Mouse (Mus musculus): ENCODE measurements around the gene Lzic. TPM values are rescaled to one million over a fixed set of nuclear protein-coding genes. Genes with fewer than 3 reads are reported as not detected.

Gene Lzic
- polyA plus RNA-seq, 1 experiment from 2014 or later = 19.8 TPM

GRCm38 (mm10) chr4:149504858-149505257 is 19.8 kb downstream of the Lzic start:
- 0 out of 2 replicates have a peak overlapping the region, but pooled peaks have one; percentile 26 for H3K27ac ChIP-seq (ENCODE audit: low read length)

GRCm38 (mm10) chr4:149505261-149505967 is 20.4 kb downstream of the Lzic start:
- Histone ChIP-seq H3K27me3 (replicated peaks; ENCODE audit: insufficient read depth, low read length) (no peaks in the 10 kb centered on the region), H3K9me3 (ENCODE audit: low read length) (no peaks in the 10 kb centered on the region), H3K9ac (replicated peaks; ENCODE audit: low read depth) (no peak overlapping the region), H3K4me2 (replicated peaks; ENCODE audit: low read depth, low read length) (no peak overlapping the region), H3K27ac (ENCODE audit: low read length) (no peak overlapping the region), H3K36me3 (ENCODE audit: insufficient read depth, low read length) (no peaks in the 10 kb centered on the region), H3K4me1 (ENCODE audit: insufficient read depth, low read depth, low read length) (no peaks in the 10 kb centered on the region), H3K4me3 (ENCODE audit: low read depth, low read length) (no peak overlapping the region)
- WGBS = 53% methylated on average over 14 of the region's 15 CpGs
- no peak for DNase-seq (ENCODE audit: low spot score)
- TF ChIP-seq CTCF (IDR thresholded peaks at IDR 0.05) = no peak
- no peak for TF ChIP-seq EP300 (IDR thresholded peaks at IDR 0.05)
- ATAC-seq = no peak

More at GRCm38 (mm10) chr4:149504858-149505257, 19.8 kb downstream of the Lzic start:
- Histone ChIP-seq H3K4me1 (ENCODE audit: insufficient read depth, low read depth, low read length) (no peaks in the 10 kb centered on the region), H3K27me3 (replicated peaks; ENCODE audit: insufficient read depth, low read length) (no peaks in the 10 kb centered on the region), H3K9me3 (ENCODE audit: low read length) (no peaks in the 10 kb centered on the region), H3K36me3 (ENCODE audit: insufficient read depth, low read length) (no peaks in the 10 kb centered on the region), H3K4me3 (ENCODE audit: low read depth, low read length) (no peak overlapping the region), H3K4me2 (replicated peaks; ENCODE audit: low read depth, low read length) (no peak overlapping the region), H3K9ac (replicated peaks; ENCODE audit: low read depth) (no peak overlapping the region)
- DNase-seq (ENCODE audit: low spot score) = no peak
- peak; percentile 26; the same call in 1 of the 2 replicates for ATAC-seq
- WGBS = 33% methylated on average over 3 of the region's 3 CpGs
- TF ChIP-seq CTCF (IDR thresholded peaks at IDR 0.05) (no peak), EP300 (IDR thresholded peaks at IDR 0.05) (no peak)

- no peaks in the 10 kb centered on the region for H3K27me3 ChIP-seq (replicated peaks; ENCODE audit: insufficient read depth, low read length)
- no peaks in the 10 kb centered on the region for H3K36me3 ChIP-seq (ENCODE audit: insufficient read depth, low read length)
- no peaks in the 10 kb centered on the region for H3K4me1 ChIP-seq (ENCODE audit: insufficient read depth, low read depth, low read length)
- no peak overlapping the region for H3K9ac ChIP-seq (replicated peaks; ENCODE audit: low read depth)
- TF ChIP-seq CTCF (IDR thresholded peaks at IDR 0.05) = no peak
- no peak for TF ChIP-seq EP300 (IDR thresholded peaks at IDR 0.05)
- no peak overlapping the region for H3K4me3 ChIP-seq (ENCODE audit: low read depth, low read length)
- DNase-seq (ENCODE audit: low spot score) (no peak), ATAC-seq (no peak)
- H3K9me3 ChIP-seq (ENCODE audit: low read length) = no peaks in the 10 kb centered on the region
- 67% methylated on average over 3 of the region's 3 CpGs for WGBS
- H3K27ac ChIP-seq (ENCODE audit: low read length) = no peak overlapping the region
- no peak overlapping the region for H3K4me2 ChIP-seq (replicated peaks; ENCODE audit: low read depth, low read length)
These were observed 21.9 kb downstream of the Lzic start for GRCm38 (mm10) chr4:149506904-149507303.

GRCm38 (mm10) chr4:149511221-149511646 is 26.2 kb downstream of the Lzic start:
- Histone ChIP-seq H3K27ac (ENCODE audit: low read length) (no peak overlapping the region; the same call in 1 of the 2 replicates), H3K9ac (replicated peaks; ENCODE audit: low read depth) (no peak overlapping the region), H3K4me2 (replicated peaks; ENCODE audit: low read depth, low read length) (no peak overlapping the region), H3K4me1 (ENCODE audit: insufficient read depth, low read depth, low read length) (no peaks in the 10 kb centered on the region), H3K36me3 (ENCODE audit: insufficient read depth, low read length) (no peaks in the 10 kb centered on the region), H3K9me3 (ENCODE audit: low read length) (no peaks in the 10 kb centered on the region), H3K4me3 (ENCODE audit: low read depth, low read length) (no peak overlapping the region), H3K27me3 (replicated peaks; ENCODE audit: insufficient read depth, low read length) (no peaks in the 10 kb centered on the region)
- peak; percentile 81 for ATAC-seq
- peak; percentile 75 for TF ChIP-seq EP300 (IDR thresholded peaks at IDR 0.05)
- 0 out of 2 replicates have a peak, but pooled peaks have one; percentile 8 for TF ChIP-seq CTCF (IDR thresholded peaks at IDR 0.05)
- DNase-seq (ENCODE audit: low spot score) = peak; percentile 88
- WGBS = 35% methylated on average over 6 of the region's 6 CpGs

GRCm38 (mm10) chr4:149512072-149512471 is 27.0 kb downstream of the Lzic start:
- Histone ChIP-seq H3K9me3 (ENCODE audit: low read length) (no peaks in the 10 kb centered on the region), H3K9ac (replicated peaks; ENCODE audit: low read depth) (no peak overlapping the region), H3K4me2 (replicated peaks; ENCODE audit: low read depth, low read length) (no peak overlapping the region), H3K4me1 (ENCODE audit: insufficient read depth, low read depth, low read length) (no peaks in the 10 kb centered on the region), H3K27ac (ENCODE audit: low read length) (no peak overlapping the region), H3K27me3 (replicated peaks; ENCODE audit: insufficient read depth, low read length) (no peaks in the 10 kb centered on the region), H3K36me3 (ENCODE audit: insufficient read depth, low read length) (no peaks in the 10 kb centered on the region), H3K4me3 (ENCODE audit: low read depth, low read length) (no peak overlapping the region)
- TF ChIP-seq CTCF (IDR thresholded peaks at IDR 0.05) (no peak), EP300 (IDR thresholded peaks at IDR 0.05) (no peak)
- WGBS = 51% methylated on average over 7 of the region's 7 CpGs
- DNase-seq (ENCODE audit: low spot score) = no peak
- no peak for ATAC-seq

- H3K27me3 ChIP-seq (replicated peaks; ENCODE audit: insufficient read depth, low read length) = no peaks in the 10 kb centered on the region
- H3K9me3 ChIP-seq (ENCODE audit: low read length) = no peaks in the 10 kb centered on the region
- no peaks in the 10 kb centered on the region for H3K36me3 ChIP-seq (ENCODE audit: insufficient read depth, low read length)
- DNase-seq (ENCODE audit: low spot score) (no peak), ATAC-seq (no peak)
- no peak for TF ChIP-seq EP300 (IDR thresholded peaks at IDR 0.05)
- no peak for TF ChIP-seq CTCF (IDR thresholded peaks at IDR 0.05)
- 89% methylated on average over 5 of the region's 5 CpGs for WGBS
- H3K27ac ChIP-seq (ENCODE audit: low read length) = no peak overlapping the region
- H3K4me3 ChIP-seq (ENCODE audit: low read depth, low read length) = no peak overlapping the region
- H3K4me2 ChIP-seq (replicated peaks; ENCODE audit: low read depth, low read length) = no peak overlapping the region
- no peaks in the 10 kb centered on the region for H3K4me1 ChIP-seq (ENCODE audit: insufficient read depth, low read depth, low read length)
- H3K9ac ChIP-seq (replicated peaks; ENCODE audit: low read depth) = no peak overlapping the region
These were observed 30.7 kb downstream of the Lzic start for GRCm38 (mm10) chr4:149515706-149516105.

Data from lung, postnatal 0 days (tissue).